Mouse (Mus musculus) small intestine, adult 2 months (tissue): ENCODE results near the gene Parva.

ENCODE experiments used
- CTCF ChIP-seq: fragments of 200-500 bp; IDR thresholded peaks from 2 replicates; pipeline ENCODE4 v1.5.1; 2012; ENCODE audit warnings: low read depth, mild to moderate bottlenecking, control low read depth, inconsistent platforms, low read length, moderate library complexity, mixed read lengths; ENCODE audit not compliant: insufficient replicate concordance, insufficient read length; ENCODE audit errors: extremely low read depth
- POLR2A ChIP-seq: fragments of 200-500 bp; IDR thresholded peaks from 2 replicates; pipeline ENCODE4 v1.6.1; 2012; ENCODE audit warnings: low read depth, mild to moderate bottlenecking, control low read depth, inconsistent platforms, low read length, moderate library complexity

DNA sequence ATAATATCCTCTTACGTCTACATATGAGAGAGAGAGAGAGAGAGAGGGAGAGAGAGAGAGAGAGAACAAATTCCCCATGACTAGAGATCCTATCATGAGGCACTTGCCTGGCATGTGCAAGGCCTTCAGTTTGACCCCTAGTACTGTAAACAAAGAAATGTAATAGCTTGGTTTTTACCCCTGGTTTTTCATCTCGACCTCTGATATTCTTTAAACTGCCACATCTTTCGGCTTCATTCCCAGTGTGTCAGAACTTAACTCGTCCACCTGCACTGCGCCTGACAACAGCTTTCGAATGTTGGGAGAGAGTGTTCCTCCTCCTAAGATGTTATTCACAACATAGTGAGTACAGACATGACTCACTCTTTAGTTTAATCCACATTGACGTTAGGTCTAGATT, 69.6 kb downstream of the Parva start:
- TF ChIP-seq POLR2A (no peak), CTCF (no peak)
